Mouse (Mus musculus) CH12.LX (cell line): ENCODE results near the gene Adamtsl4. TPM values are rescaled to one million over a fixed set of nuclear protein-coding genes. Genes with fewer than 3 reads are reported as not detected.
A peak's percentile ranks its signal among the peaks of the same experiment; 100 is the strongest.

Source experiments
- DNase-seq: peaks from one replicate; pipeline ENCODE4 v3.0.0-alpha.2; 2013; ENCODE audit errors: extremely low read depth
- H3K27ac ChIP-seq: 2 replicates; pipeline ENCODE4 v1.5.1; 2012; ENCODE audit warnings: low read depth, mild to moderate bottlenecking, control low read depth, moderate library complexity; ENCODE audit not compliant: insufficient read depth
- H3K27me3 ChIP-seq: replicated peaks from 2 replicates; pipeline ENCODE3; 2012; ENCODE audit warnings: inconsistent platforms
- H3K36me3 ChIP-seq, 2 experiments: replicated peaks in 1 of 2; 2 replicates each; pipeline versions ENCODE3 to v1.6.1; 2012; ENCODE audit warnings: inconsistent platforms in 1 of 2, low read length in 1 of 2, mild to moderate bottlenecking in 1 of 2, mixed read lengths in 1 of 2, moderate library complexity in 1 of 2; ENCODE audit not compliant: control insufficient read depth in 1 of 2, insufficient read depth in 1 of 2
- H3K4me1 ChIP-seq, 2 experiments: 2 replicates each; pipeline ENCODE4 v1.6.1; 2012; ENCODE audit warnings: inconsistent platforms in 1 of 2, moderate library complexity in 1 of 2; ENCODE audit not compliant: insufficient read depth in 2 of 2, control insufficient read depth in 1 of 2
- H3K4me2 ChIP-seq: 2 replicates; pipeline ENCODE4 v1.6.1; 2012; ENCODE audit warnings: low read depth, mild to moderate bottlenecking, control low read depth; ENCODE audit not compliant: poor library complexity, insufficient read depth, severe bottlenecking
- H3K4me3 ChIP-seq, 3 experiments: fragments of 150-350 bp in 1 of 3; sonication (generic) in 1 of 3; replicated peaks in 1 of 3; 2 replicates each; pipeline versions ENCODE3 to v1.5.1; 2011 to 2012; ENCODE audit warnings: low read depth in 2 of 3, low read length in 2 of 3, mild to moderate bottlenecking in 2 of 3, moderate library complexity in 2 of 3, control low read depth in 1 of 3, improper control_type of control experiment in 1 of 3, inconsistent platforms in 1 of 3, mixed read lengths in 1 of 3; ENCODE audit not compliant: poor library complexity in 1 of 3
- H3K79me2 ChIP-seq: replicated peaks from 2 replicates; pipeline ENCODE4 v1.6.1; 2012; ENCODE audit warnings: mild to moderate bottlenecking, moderate library complexity; ENCODE audit not compliant: control insufficient read depth, poor library complexity, insufficient read depth, severe bottlenecking; ENCODE audit errors: extremely low read depth
- H3K9ac ChIP-seq: 2 replicates; pipeline ENCODE4 v1.6.1; 2012; ENCODE audit warnings: low read depth, mild to moderate bottlenecking, control low read depth, moderate library complexity; ENCODE audit not compliant: insufficient read depth
- H3K9me3 ChIP-seq: replicated peaks from 2 replicates; pipeline ENCODE3; 2012; ENCODE audit warnings: low read length, inconsistent platforms, mixed read lengths
- CTCF ChIP-seq, 2 experiments: IDR thresholded peaks in 1 of 2; conservative IDR thresholded peaks in 1 of 2; 2 replicates each; pipeline ENCODE4 v1.5.1; 2011 to 2012; ENCODE audit warnings: low read depth in 2 of 2, low read length in 2 of 2, improper control_type of control experiment in 1 of 2, inconsistent platforms in 1 of 2, mild to moderate bottlenecking in 1 of 2, moderate library complexity in 1 of 2
- E2F4 ChIP-seq: IDR thresholded peaks from 2 replicates; pipeline ENCODE4 v1.6.1; 2011; ENCODE audit warnings: low read depth, low read length, improper control_type of control experiment; ENCODE audit not compliant: insufficient replicate concordance
- ELF1 ChIP-seq: IDR thresholded peaks from 2 replicates; pipeline ENCODE4 v1.6.1; 2014; ENCODE audit warnings: low read depth, mild to moderate bottlenecking, inconsistent platforms, low read length, improper control_type of control experiment
- EP300 ChIP-seq: IDR thresholded peaks from 2 replicates; pipeline ENCODE4 v1.6.1; 2011; ENCODE audit warnings: low read length, improper control_type of control experiment
- ETS1 ChIP-seq: conservative IDR thresholded peaks from 2 replicates; pipeline ENCODE4 v1.6.1; 2012; ENCODE audit warnings: low read depth, mild to moderate bottlenecking, inconsistent platforms, low read length, improper control_type of control experiment, moderate library complexity
- GABPA ChIP-seq: IDR thresholded peaks from 2 replicates; pipeline ENCODE4 v1.6.1; 2012; ENCODE audit warnings: low read depth, low read length, improper control_type of control experiment, inconsistent platforms; ENCODE audit not compliant: insufficient replicate concordance
- HCFC1 ChIP-seq: IDR thresholded peaks from 2 replicates; pipeline ENCODE4 v1.6.1; 2012; ENCODE audit warnings: low read depth, mild to moderate bottlenecking, inconsistent platforms, low read length, improper control_type of control experiment
- KAT2A ChIP-seq: IDR thresholded peaks from 2 replicates; pipeline ENCODE4 v1.6.1; 2012; ENCODE audit warnings: low read length, improper control_type of control experiment, inconsistent platforms; ENCODE audit not compliant: insufficient replicate concordance
- MAFK ChIP-seq: IDR thresholded peaks from 2 replicates; pipeline ENCODE4 v1.6.1; 2011; ENCODE audit warnings: low read length, improper control_type of control experiment; ENCODE audit not compliant: insufficient replicate concordance
- MAX ChIP-seq: IDR thresholded peaks from 2 replicates; pipeline ENCODE4 v1.6.1; 2011; ENCODE audit warnings: low read length, improper control_type of control experiment
- MEF2A ChIP-seq: IDR thresholded peaks from 2 replicates; pipeline ENCODE4 v1.6.1; 2014; ENCODE audit warnings: low read depth, mild to moderate bottlenecking, inconsistent platforms, low read length, improper control_type of control experiment, borderline replicate concordance
- MXI1 ChIP-seq: IDR thresholded peaks from 2 replicates; pipeline ENCODE4 v1.6.1; 2011; ENCODE audit warnings: mild to moderate bottlenecking, low read depth, low read length, improper control_type of control experiment
- NRF1 ChIP-seq: IDR thresholded peaks from 2 replicates; pipeline ENCODE4 v1.6.1; 2014; ENCODE audit warnings: low read depth, mild to moderate bottlenecking, inconsistent platforms, low read length, improper control_type of control experiment, moderate library complexity
- RAD21 ChIP-seq: IDR thresholded peaks from 2 replicates; pipeline ENCODE4 v1.6.1; 2011; ENCODE audit warnings: low read depth, mild to moderate bottlenecking, low read length, improper control_type of control experiment, moderate library complexity
- SIN3A ChIP-seq: IDR thresholded peaks from 2 replicates; pipeline ENCODE4 v1.6.1; 2012; ENCODE audit warnings: low read length, improper control_type of control experiment, inconsistent platforms
- TCF12 ChIP-seq: IDR thresholded peaks from 2 replicates; pipeline ENCODE4 v1.6.1; 2014; ENCODE audit warnings: low read depth, mild to moderate bottlenecking, inconsistent platforms, low read length, improper control_type of control experiment
- UBTF ChIP-seq: IDR thresholded peaks from 2 replicates; pipeline ENCODE4 v1.6.1; 2012; ENCODE audit warnings: low read depth, mild to moderate bottlenecking, inconsistent platforms, low read length, improper control_type of control experiment, moderate library complexity
- USF1 ChIP-seq: IDR thresholded peaks from 2 replicates; pipeline ENCODE4 v1.6.1; 2014; ENCODE audit warnings: low read depth, mild to moderate bottlenecking, inconsistent platforms, low read length, improper control_type of control experiment
- USF2 ChIP-seq: conservative IDR thresholded peaks from 2 replicates; pipeline ENCODE4 v1.6.1; 2011; ENCODE audit warnings: low read depth, low read length, improper control_type of control experiment
- ZMIZ1 ChIP-seq: IDR thresholded peaks from 2 replicates; pipeline ENCODE4 v1.6.1; 2012; ENCODE audit warnings: low read depth, mild to moderate bottlenecking, inconsistent platforms, low read length, improper control_type of control experiment
- dilution Hi-C: fragments of 300-500 bp; cut with MboI; formaldehyde crosslinking; loops from 2 replicates; pipeline ENCODE4 v1.14.3; 2020; ENCODE audit warnings: low sequenced_read_pairs; ENCODE audit not compliant: extremely low pct_unique_long_range_greater_than_20kb, extremely low pct_ligation_motif_present
- in situ Hi-C: fragments of 300-500 bp; cut with MboI; formaldehyde crosslinking; loops from 3 replicates; pipeline ENCODE4 v1.14.3; 2019; ENCODE audit warnings: low sequenced_read_pairs, low pct_ligation_motif_present, low pct_unique_long_range_greater_than_20kb, mixed read lengths
- polyA plus RNA-seq: library from polyadenylated mRNA; unstranded; fragments of >175 nt; gene quantifications from 2 replicates; pipeline ENCODE4 v1.2.1, GENCODE M21; 2012; ENCODE audit warnings: low read depth; ENCODE audit not compliant: insufficient read length
- total RNA-seq, 2 experiments: library from RNA; depleted of rRNA; stranded (reverse); fragments of 300-350 nt in 1 of 2; fragments of >200 nt in 1 of 2; gene quantifications; 2 replicates each; pipeline ENCODE4 v1.2.3; 2012 to 2014

The Adamtsl4 gene
- total and polyA plus RNA-seq, 3 experiments: 0.10 to 0.85 TPM; not detected in 1

- dilution Hi-C loops: no loop called here
- Histone ChIP-seq H3K9me3 (no peaks in the 10 kb centered on the region), H3K36me3 (peaks cover 26 to 44% of the 10 kb centered on the region in 2 experiments), H3K9ac (no peak overlapping the region)
- TF ChIP-seq RAD21: no peak
- no peak for TF ChIP-seq SIN3A
- no peak for TF ChIP-seq ETS1
- TF ChIP-seq MAX: no peak
- TF ChIP-seq GABPA: no peak
- no peak for TF ChIP-seq UBTF
- no peak for TF ChIP-seq E2F4
- TF ChIP-seq MAFK: no peak
- TF ChIP-seq NRF1: no peak
- TF ChIP-seq HCFC1: no peak
- no peak for TF ChIP-seq ZMIZ1
- no peak for TF ChIP-seq KAT2A
- no peak for TF ChIP-seq MXI1
- no peak for TF ChIP-seq USF1
- no peak for TF ChIP-seq TCF12
- TF ChIP-seq EP300: no peak
- no peak for TF ChIP-seq USF2
- no peak for TF ChIP-seq ELF1
- TF ChIP-seq, all 38 proteins: peak for 0
- Histone ChIP-seq H3K4me3 (no peak overlapping the region), H3K4me1 (peaks cover 9 to 28% of the 10 kb centered on the region in 2 experiments; a peak in 3 of 4 replicates), H3K27me3 (no peaks in the 10 kb centered on the region), H3K27ac (no peak overlapping the region), H3K4me2 (no peak overlapping the region), H3K79me2 (no peaks in the 10 kb centered on the region)
- DNase-seq: no peak
- in situ Hi-C loops: no loop called here
Observed at GRCm38 (mm10) chr3:95732297-95732696, 44.6 kb upstream of the Adamtsl4 start.

GRCm38 (mm10) chr3:95731802-95732201 is 44.1 kb upstream of the Adamtsl4 start:
- H3K9me3 ChIP-seq: no peaks in the 10 kb centered on the region
- in situ Hi-C loops (no loop called here), dilution Hi-C loops (no loop called here)
- no peak overlapping the region for H3K4me2 ChIP-seq
- peaks cover 24 to 39% of the 10 kb centered on the region in 2 experiments for H3K36me3 ChIP-seq
- DNase-seq: no peak
- H3K27me3 ChIP-seq: no peaks in the 10 kb centered on the region
- TF ChIP-seq GABPA (no peak), MXI1 (no peak), MEF2A (no peak), CTCF (conservative IDR thresholded peaks at IDR 0.05 in 1 of 2, IDR thresholded peaks at IDR 0.05 in 1 of 2; ENCODE audit: low read depth in 2 of 2, low read length in 2 of 2) (peak in 1 of 2 experiments; percentile 48; a peak in 2 of 4 replicates), RAD21 (peak; percentile 33), USF1 (no peak)
- no peak overlapping the region for H3K27ac ChIP-seq
- H3K4me3 ChIP-seq: no peak overlapping the region
- H3K4me1 ChIP-seq: peaks cover 9 to 28% of the 10 kb centered on the region in 2 experiments; a peak in 3 of 4 replicates
- H3K9ac ChIP-seq: no peak overlapping the region
- H3K79me2 ChIP-seq: no peaks in the 10 kb centered on the region
